Mouse (Mus musculus) lung, adult 2 months (tissue): ENCODE results near the gene Mbnl1. TPM values are rescaled to one million over a fixed set of nuclear protein-coding genes. Genes with fewer than 3 reads are reported as not detected.
A peak's percentile ranks its signal among the peaks of the same experiment; 100 is the strongest.

Experiments
- DNase-seq: peaks from one replicate; pipeline ENCODE4 v3.0.0; 2022
- H3K4me1 ChIP-seq: fragments of 200-500 bp; 2 replicates; pipeline ENCODE4 v1.6.1; 2011; ENCODE audit warnings: low read length; ENCODE audit not compliant: control insufficient read depth, insufficient read depth
- H3K4me3 ChIP-seq: fragments of 200-500 bp; replicated peaks from 2 replicates; pipeline ENCODE3; 2011; ENCODE audit warnings: low read depth, mild to moderate bottlenecking, control low read depth, low read length; ENCODE audit errors: extremely low read depth
- CTCF ChIP-seq: fragments of 200-500 bp; IDR thresholded peaks from 2 replicates; pipeline ENCODE4 v1.5.1; 2011; ENCODE audit warnings: mild to moderate bottlenecking, low read length, control low read depth; ENCODE audit not compliant: insufficient read depth
- POLR2A ChIP-seq: fragments of 200-500 bp; IDR thresholded peaks from 2 replicates; pipeline ENCODE4 v1.6.1; 2011; ENCODE audit warnings: low read depth, mild to moderate bottlenecking, control low read depth, low read length, borderline replicate concordance; ENCODE audit errors: extremely low read depth
- WGBS: fragments of 180-500 bp; shearing (Covaris S2); methylation state at CpG from one replicate; pipeline ENCODE4 v1.1.7; 2018; 5-methylcytosine and 5-hydroxymethylcytosine counted together
- polyA plus RNA-seq: library from polyadenylated mRNA; depleted of rRNA; stranded (reverse); fragments of >200 nt; gene quantifications from 2 replicates; pipeline ENCODE4 v1.2.3, GENCODE M21; 2012

The Mbnl1 gene
- polyA plus RNA-seq, 1 experiment = 103 TPM

DNA sequence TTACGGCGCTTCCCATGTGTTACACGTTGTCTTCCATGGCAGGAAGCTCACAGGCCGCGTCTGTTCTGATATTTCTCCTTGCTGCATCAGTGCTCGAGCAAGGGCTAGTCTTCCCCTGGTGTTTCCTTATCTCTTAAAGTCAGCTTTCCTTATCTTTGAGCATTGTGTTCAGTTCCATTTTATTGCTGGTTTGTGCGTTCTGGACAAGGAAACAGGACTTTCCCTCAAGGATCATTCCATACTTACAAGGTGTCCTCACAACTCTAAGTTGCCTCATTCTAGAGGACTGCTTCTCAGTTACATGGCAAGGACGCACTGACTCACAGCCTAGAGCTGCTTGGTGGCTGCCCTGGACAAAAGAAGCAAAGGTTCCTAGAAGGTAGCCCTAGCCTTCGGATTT lies 101.6 kb downstream of the Mbnl1 start:
- 51% methylated on average over 9 of the region's 9 CpGs for WGBS
- no peak for DNase-seq
- Histone ChIP-seq H3K4me3 (no peak overlapping the region), H3K4me1 (peaks cover 54% of the 10 kb centered on the region)
- TF ChIP-seq POLR2A (no peak), CTCF (no peak)

DNA sequence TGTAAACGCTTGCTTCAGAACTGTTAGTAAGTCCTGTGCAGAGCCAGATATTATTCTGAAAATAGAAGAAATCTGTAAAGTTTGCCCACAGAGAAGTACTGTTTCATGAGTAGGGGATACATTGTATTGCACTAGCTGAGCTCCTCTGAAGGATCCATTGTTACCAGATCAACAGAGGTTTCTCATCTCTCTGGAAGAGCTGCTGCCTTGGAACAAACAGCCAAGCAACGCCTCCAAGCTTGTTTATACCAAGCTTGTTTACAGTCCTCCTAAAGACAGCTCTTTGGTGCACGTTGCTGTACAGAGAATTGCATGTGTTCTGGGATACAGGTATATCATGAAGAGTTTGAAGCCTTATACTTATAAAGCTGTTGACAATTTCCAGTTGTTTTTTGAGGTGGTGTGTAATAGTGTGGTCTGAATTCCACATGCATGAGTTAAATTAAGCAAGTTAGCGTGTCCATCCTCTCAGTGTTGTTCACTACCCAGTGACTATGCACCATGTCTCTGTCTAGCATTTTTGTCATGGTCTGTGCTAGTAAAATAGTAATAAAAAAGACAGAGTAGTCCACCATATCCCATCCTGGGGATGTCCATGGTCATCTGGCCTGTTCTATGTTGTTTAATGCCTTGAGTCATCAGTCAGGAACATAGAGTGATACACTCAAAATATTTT lies 102.4 kb downstream of the Mbnl1 start:
- Histone ChIP-seq H3K4me1 (peaks cover 52% of the 10 kb centered on the region), H3K4me3 (no peak overlapping the region)
- TF ChIP-seq POLR2A = no peak
- no peak for TF ChIP-seq CTCF
- 58% methylated on average over 4 of the region's 4 CpGs for whole genome bisulfite sequencing
- no peak for DNase-seq

DNA sequence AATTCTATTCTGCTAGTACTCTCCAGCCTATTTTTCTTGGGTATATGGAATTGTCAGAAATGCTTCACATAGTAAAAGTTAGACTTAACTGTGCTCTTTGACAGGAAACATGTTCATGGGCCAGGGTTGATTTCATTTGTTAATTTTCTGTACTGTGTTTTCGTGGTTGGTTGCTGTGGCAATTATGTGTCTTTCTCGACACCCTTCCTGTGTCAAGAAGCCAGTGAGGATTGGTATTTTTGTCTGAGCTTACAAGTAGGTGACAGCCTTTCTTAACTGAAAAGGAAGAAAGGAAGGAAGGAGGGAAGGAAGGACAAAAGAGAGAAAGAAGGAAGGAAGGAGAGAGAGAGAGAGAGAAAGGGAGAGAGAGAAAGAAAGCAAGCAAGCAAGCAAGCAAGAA lies 103.3 kb downstream of the Mbnl1 start:
- no peak for DNase-seq
- 2% methylated on average over 2 of the region's 2 CpGs for WGBS
- TF ChIP-seq POLR2A (no peak), CTCF (no peak)
- H3K4me1 ChIP-seq = peaks cover 55% of the 10 kb centered on the region
- no peak overlapping the region for H3K4me3 ChIP-seq

DNA sequence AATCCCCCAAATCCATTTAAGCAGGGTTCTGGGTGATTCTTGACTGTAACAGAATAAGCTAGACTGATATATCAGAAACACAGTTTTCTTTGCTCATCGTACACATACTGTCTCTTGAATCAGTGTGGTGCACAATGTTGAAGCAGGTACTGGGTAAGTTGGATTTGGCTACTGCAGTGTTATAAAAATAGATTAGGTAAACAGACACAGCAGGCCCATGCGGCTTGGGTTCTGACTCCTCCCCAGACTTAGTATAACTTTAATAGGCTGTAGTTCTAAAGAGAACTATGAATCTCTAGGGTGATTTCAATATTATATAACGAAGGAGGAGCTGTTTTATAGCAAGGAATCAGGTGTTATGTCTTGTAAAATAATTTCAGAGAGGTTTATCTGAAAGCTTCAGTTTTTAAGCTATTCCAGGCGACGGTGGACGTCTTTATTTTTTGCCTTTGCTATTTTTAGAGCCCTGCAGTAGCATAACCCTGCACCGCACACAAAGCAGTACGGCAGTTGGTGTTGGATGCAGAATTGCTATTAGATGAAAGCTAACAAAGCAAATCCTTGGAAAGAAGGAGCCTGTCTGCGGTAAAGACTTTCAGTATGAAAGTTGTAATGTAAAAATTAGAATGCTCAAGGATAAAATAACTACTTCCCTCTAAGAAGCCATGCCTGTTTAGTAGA lies 103.9 kb downstream of the Mbnl1 start:
- WGBS = 18% methylated on average over 9 of the region's 9 CpGs
- H3K4me3 ChIP-seq = no peak overlapping the region
- TF ChIP-seq CTCF = no peak
- no peak for TF ChIP-seq POLR2A
- peaks cover 51% of the 10 kb centered on the region for H3K4me1 ChIP-seq
- no peak for DNase-seq

DNA sequence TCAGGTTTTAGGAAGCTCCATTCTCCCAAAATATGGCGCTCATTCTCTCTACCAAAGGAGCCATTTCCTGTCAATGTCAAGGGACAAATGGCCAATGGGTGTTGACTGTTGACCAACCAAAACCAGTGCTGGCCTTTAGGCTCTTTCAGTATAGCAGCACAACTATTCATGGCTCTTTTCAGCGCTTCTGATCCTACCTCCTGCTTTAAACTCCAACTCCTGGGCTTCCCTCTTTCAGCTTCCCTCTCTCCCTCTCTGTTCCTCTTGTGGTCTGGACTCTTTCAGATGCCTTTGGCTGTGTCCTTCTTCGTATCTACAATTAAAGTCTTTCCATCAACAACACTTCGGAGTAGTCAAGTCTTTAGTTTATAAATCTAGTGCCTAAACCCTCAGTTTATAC lies 107.2 kb downstream of the Mbnl1 start:
- no peak for DNase-seq
- TF ChIP-seq POLR2A = no peak
- TF ChIP-seq CTCF = no peak
- WGBS = 80% methylated on average over 4 of the region's 4 CpGs
- Histone ChIP-seq H3K4me1 (peaks cover 45% of the 10 kb centered on the region), H3K4me3 (no peak overlapping the region)

DNA sequence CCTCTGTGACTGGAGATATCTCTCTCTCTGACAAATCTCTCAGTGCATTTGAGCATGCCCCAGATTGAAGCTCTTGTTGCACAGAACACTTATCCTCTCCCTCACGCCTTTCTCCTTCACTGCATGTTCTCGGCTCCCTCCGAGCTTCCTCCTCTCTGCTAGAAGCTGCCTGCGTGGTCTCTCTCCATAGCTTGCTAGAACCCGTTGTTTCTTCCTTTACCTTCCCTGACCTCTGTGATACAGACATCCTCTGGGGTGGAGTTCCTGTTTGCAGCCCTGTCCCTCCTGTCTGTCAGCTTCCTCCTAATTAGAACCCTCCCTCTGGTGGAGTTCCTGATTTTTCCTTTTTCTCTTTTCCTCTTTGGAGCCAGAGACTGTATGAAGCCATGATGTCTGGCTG lies 108.1 kb downstream of the Mbnl1 start:
- 18% methylated on average over 5 of the region's 5 CpGs for WGBS

DNA sequence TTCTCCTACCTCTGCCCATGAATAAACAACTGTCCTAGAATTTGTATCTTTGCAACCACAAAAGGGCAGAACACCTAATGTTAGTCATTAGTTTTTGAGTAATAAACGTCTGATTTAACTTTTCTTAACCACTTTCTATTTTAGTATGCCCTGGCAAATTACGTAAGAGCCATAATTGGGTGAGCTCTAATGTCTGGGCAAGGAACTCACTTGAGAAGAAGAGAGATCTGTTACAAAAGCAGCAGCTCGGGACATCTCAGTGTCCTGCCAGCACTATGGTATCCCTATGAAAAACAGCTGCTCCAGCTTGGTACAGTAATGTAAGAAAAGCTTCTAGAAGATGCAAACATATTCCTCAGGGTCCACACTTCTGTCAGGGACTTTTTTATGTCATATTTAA lies 109.5 kb downstream of the Mbnl1 start:
- Histone ChIP-seq H3K4me1 (peaks cover 39% of the 10 kb centered on the region), H3K4me3 (no peak overlapping the region)
- no peak for DNase-seq
- WGBS = 23% methylated on average over 3 of the region's 3 CpGs
- no peak for TF ChIP-seq CTCF
- TF ChIP-seq POLR2A = no peak

More for the DNA sequence above, 108.1 kb downstream of the Mbnl1 start:
- no peak for DNase-seq
- Histone ChIP-seq H3K4me1 (peaks cover 41% of the 10 kb centered on the region), H3K4me3 (no peak overlapping the region)
- TF ChIP-seq POLR2A (no peak), CTCF (no peak)

DNA sequence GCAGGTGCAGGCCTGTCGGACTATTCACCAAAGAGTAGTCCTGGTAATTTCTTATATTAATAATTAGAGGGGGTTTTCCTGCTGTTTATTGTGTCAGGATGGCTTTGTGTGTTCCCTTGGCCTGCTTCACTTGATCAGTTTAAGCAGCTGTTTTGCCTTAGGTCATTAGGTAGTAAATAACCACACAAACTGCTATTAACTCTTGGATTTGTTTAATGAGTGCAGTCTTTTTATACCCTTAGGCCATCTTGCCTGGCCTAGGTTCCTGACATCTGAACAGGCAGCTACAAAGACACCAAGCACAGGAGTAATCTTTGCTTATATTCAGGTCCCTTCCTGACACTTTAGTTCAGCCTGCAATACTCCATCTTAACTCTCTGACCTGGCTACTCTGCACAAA lies 110.0 kb downstream of the Mbnl1 start:
- H3K4me1 ChIP-seq = peaks cover 37% of the 10 kb centered on the region
- H3K4me3 ChIP-seq = no peak overlapping the region
- no peak for TF ChIP-seq CTCF
- no peak for TF ChIP-seq POLR2A
- WGBS = 86% methylated on average over 1 of the region's 1 CpGs
- DNase-seq = no peak

DNA sequence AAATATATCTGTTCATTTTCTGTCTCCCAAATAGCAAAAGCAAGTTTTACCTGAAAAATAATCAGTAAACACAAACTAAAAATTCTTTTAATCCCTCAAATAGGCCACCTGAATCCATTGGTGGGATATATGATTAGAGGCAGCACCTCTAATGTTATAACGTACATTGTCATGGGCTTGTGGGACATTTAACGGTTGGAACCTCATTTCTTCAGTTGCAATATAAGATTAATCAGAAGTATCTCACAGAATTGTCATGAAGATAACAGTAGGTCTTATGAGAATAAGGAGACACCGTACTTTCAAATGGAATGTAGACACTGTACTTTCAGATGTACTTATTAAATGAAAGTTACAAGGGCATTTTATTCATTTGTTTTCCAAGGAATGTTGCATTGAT lies 112.1 kb downstream of the Mbnl1 start:
- no peak for DNase-seq
- H3K4me3 ChIP-seq = no peak overlapping the region
- peaks cover 30% of the 10 kb centered on the region for H3K4me1 ChIP-seq
- TF ChIP-seq POLR2A (no peak), CTCF (no peak)
- WGBS = 87% methylated on average over 3 of the region's 3 CpGs

DNA sequence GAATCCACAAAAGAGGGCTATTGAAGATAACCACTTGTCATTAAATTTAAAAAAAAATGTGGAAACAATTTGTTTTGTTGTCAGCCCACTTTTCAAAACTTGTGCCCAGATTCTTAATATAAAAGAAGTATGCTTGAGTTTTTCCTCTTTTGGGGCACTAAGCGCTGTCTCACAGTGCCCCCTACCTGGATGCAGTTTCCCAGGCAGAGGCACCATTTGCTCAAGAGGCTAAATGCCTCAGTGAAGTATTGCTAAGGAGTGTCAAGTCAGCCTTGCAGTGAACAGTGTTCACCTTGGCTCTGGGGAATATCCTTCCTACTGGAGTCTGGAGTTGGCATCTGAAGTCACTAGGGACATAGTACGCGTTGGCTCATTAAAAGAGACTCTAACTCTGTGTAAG lies 113.4 kb downstream of the Mbnl1 start:
- no peak for TF ChIP-seq POLR2A
- TF ChIP-seq CTCF = peak; percentile 37; the same call in 1 of the 2 replicates
- WGBS = 78% methylated on average over 3 of the region's 3 CpGs
- Histone ChIP-seq H3K4me3 (no peak overlapping the region), H3K4me1 (peaks cover 24% of the 10 kb centered on the region)
- DNase-seq = no peak
